Mouse (Mus musculus): ENCODE measurements around the gene Pde6h. TPM values are rescaled to one million over a fixed set of nuclear protein-coding genes. Genes with fewer than 3 reads are reported as not detected.

Gene Pde6h
- total and polyA plus RNA-seq, 3 experiments = 0.04 to 0.30 TPM; not detected in 1

GRCm38 (mm10) chr6:136990557-136990956 lies 66.9 kb downstream of the Pde6h start:
- in situ Hi-C loops (cut with MboI; ENCODE audit: low pct_ligation_motif_present, low pct_unique_long_range_greater_than_20kb, low sequenced_read_pairs) (loop anchor here (25.0 kb wide), 1 partner anchor 553 kb away; no protein-coding TSS in a partner anchor), dilution Hi-C loops (cut with MboI; ENCODE audit: extremely low pct_ligation_motif_present, extremely low pct_unique_long_range_greater_than_20kb, low sequenced_read_pairs) (loop anchor here (25.0 kb wide), 1 partner anchor 128 kb away; the partner anchor contains the start of gene Art4)
- H3K27ac ChIP-seq (ENCODE audit: insufficient read depth, low read depth) = no peak overlapping the region
- H3K79me2 ChIP-seq (replicated peaks; ENCODE audit: control insufficient read depth, extremely low read depth, insufficient read depth, poor library complexity, severe bottlenecking) = no peaks in the 10 kb centered on the region
- H3K9me3 ChIP-seq (replicated peaks; ENCODE audit: low read length) = no peaks in the 10 kb centered on the region
- H3K36me3 ChIP-seq (replicated peaks in 1 of 2; ENCODE audit: control insufficient read depth in 1 of 2, insufficient read depth in 1 of 2, low read length in 1 of 2) = no peaks in the 10 kb centered on the region
- no peak overlapping the region for H3K4me3 ChIP-seq (replicated peaks in 1 of 3; ENCODE audit: low read depth in 2 of 3, low read length in 2 of 3, poor library complexity in 1 of 3)
- TF ChIP-seq JUND (conservative IDR thresholded peaks at IDR 0.05; ENCODE audit: low read depth, low read length) (no peak), SMC3 (IDR thresholded peaks at IDR 0.05; ENCODE audit: low read depth, low read length) (no peak), ZC3H11A (IDR thresholded peaks at IDR 0.05; ENCODE audit: low read depth, low read length) (no peak), NRF1 (IDR thresholded peaks at IDR 0.05; ENCODE audit: low read depth, low read length) (no peak), ZKSCAN1 (IDR thresholded peaks at IDR 0.05; ENCODE audit: borderline replicate concordance, low read depth, low read length) (no peak), TBP (conservative IDR thresholded peaks at IDR 0.05; ENCODE audit: low read depth, low read length) (no peak), UBTF (IDR thresholded peaks at IDR 0.05; ENCODE audit: low read depth, low read length) (no peak), CHD2 (IDR thresholded peaks at IDR 0.05; ENCODE audit: low read length) (no peak), MAX (IDR thresholded peaks at IDR 0.05; ENCODE audit: low read length) (no peak), POLR2A (IDR thresholded peaks at IDR 0.05; ENCODE audit: low read depth, low read length) (no peak), MYC (IDR thresholded peaks at IDR 0.05; ENCODE audit: low read depth, low read length) (no peak), MEF2A (IDR thresholded peaks at IDR 0.05; ENCODE audit: borderline replicate concordance, low read depth, low read length) (no peak), NELFE (IDR thresholded peaks at IDR 0.05; ENCODE audit: low read depth, low read length) (no peak)
- no peak overlapping the region for H3K9ac ChIP-seq (ENCODE audit: insufficient read depth, low read depth)
- H3K27me3 ChIP-seq (replicated peaks) = no peaks in the 10 kb centered on the region
- no peak for DNase-seq (ENCODE audit: extremely low read depth)
- 0 out of 4 replicates have a peak, but pooled peaks cover 0 to 4% of the 10 kb centered on the region in 2 experiments for H3K4me1 ChIP-seq (ENCODE audit: control insufficient read depth in 1 of 2, insufficient read depth in 2 of 2)
- H3K4me2 ChIP-seq (ENCODE audit: insufficient read depth, low read depth, poor library complexity, severe bottlenecking) = no peak overlapping the region

GRCm38 (mm10) chr6:136993574-136993973 lies 69.9 kb downstream of the Pde6h start:
- DNase-seq (ENCODE audit: extremely low read depth) = no peak
- no peaks in the 10 kb centered on the region for H3K27me3 ChIP-seq (replicated peaks)
- H3K4me1 ChIP-seq (ENCODE audit: control insufficient read depth in 1 of 2, insufficient read depth in 2 of 2) = no peaks in the 10 kb centered on the region
- no peaks in the 10 kb centered on the region for H3K79me2 ChIP-seq (replicated peaks; ENCODE audit: control insufficient read depth, extremely low read depth, insufficient read depth, poor library complexity, severe bottlenecking)
- H3K36me3 ChIP-seq (replicated peaks in 1 of 2; ENCODE audit: control insufficient read depth in 1 of 2, insufficient read depth in 1 of 2, low read length in 1 of 2) = no peaks in the 10 kb centered on the region
- H3K9me3 ChIP-seq (replicated peaks; ENCODE audit: low read length) = no peaks in the 10 kb centered on the region
- dilution Hi-C loops (cut with MboI; ENCODE audit: extremely low pct_ligation_motif_present, extremely low pct_unique_long_range_greater_than_20kb, low sequenced_read_pairs) = loop anchor here (25.0 kb wide), 1 partner anchor 131 kb away; the partner anchor contains the start of gene Art4
- TF ChIP-seq RCOR1 (conservative IDR thresholded peaks at IDR 0.05; ENCODE audit: low read depth, low read length) = no peak
- TF ChIP-seq NRF1 (IDR thresholded peaks at IDR 0.05; ENCODE audit: low read depth, low read length) = no peak
- no peak for TF ChIP-seq BHLHE40 (IDR thresholded peaks at IDR 0.05; ENCODE audit: low read depth, low read length)
- no peak for TF ChIP-seq USF2 (conservative IDR thresholded peaks at IDR 0.05; ENCODE audit: low read depth, low read length)
- TF ChIP-seq KAT2A (IDR thresholded peaks at IDR 0.05; ENCODE audit: insufficient replicate concordance, low read length) = no peak
- no peak for TF ChIP-seq USF1 (IDR thresholded peaks at IDR 0.05; ENCODE audit: low read depth, low read length)
- no peak for TF ChIP-seq IRF4 (IDR thresholded peaks at IDR 0.05; ENCODE audit: low read depth, low read length)
- no peak for TF ChIP-seq E2F4 (IDR thresholded peaks at IDR 0.05; ENCODE audit: insufficient replicate concordance, low read depth, low read length)
- no peak overlapping the region for H3K9ac ChIP-seq (ENCODE audit: insufficient read depth, low read depth)
- H3K4me2 ChIP-seq (ENCODE audit: insufficient read depth, low read depth, poor library complexity, severe bottlenecking) = no peak overlapping the region
- no peak overlapping the region for H3K27ac ChIP-seq (ENCODE audit: insufficient read depth, low read depth)
- no peak overlapping the region for H3K4me3 ChIP-seq (replicated peaks in 1 of 3; ENCODE audit: low read depth in 2 of 3, low read length in 2 of 3, poor library complexity in 1 of 3)
- in situ Hi-C loops (cut with MboI; ENCODE audit: low pct_ligation_motif_present, low pct_unique_long_range_greater_than_20kb, low sequenced_read_pairs) = loop anchor here (25.0 kb wide), 1 partner anchor 556 kb away; no protein-coding TSS in a partner anchor
